Mouse (Mus musculus) left cerebral cortex, adult 2 months (tissue): ENCODE results near the gene Slc22a14. TPM values are rescaled to one million over a fixed set of nuclear protein-coding genes. Genes with fewer than 3 reads are reported as not detected.
"Not testable (repeated sequence)": the region's sequence is repeated elsewhere in the genome, so short reads cannot be mapped to it uniquely, and the experiment has no call there.

Source experiments
- DNase-seq, 2 experiments: peaks; one replicate each; pipeline ENCODE4 v3.0.0; 2021 to 2022; ENCODE audit warnings: low spot score in 2 of 2, mixed read lengths in 1 of 2; ENCODE audit errors: extremely low spot score in 1 of 2
- H3K27ac ChIP-seq: fragments of 200-600 bp; 2 replicates; pipeline ENCODE4 v1.8.1; 2022
- H3K4me3 ChIP-seq: fragments of 200-600 bp; 2 replicates; pipeline ENCODE4 v1.8.1; 2022
- CTCF ChIP-seq: fragments of 200-600 bp; IDR thresholded peaks from 2 replicates; pipeline ENCODE4 v1.8.1; 2022; ENCODE audit warnings: antibody characterized with exemption, mild to moderate bottlenecking, moderate library complexity
- intact Hi-C: fragments of 180-260 bp; cut with DNase I; formaldehyde crosslinking; loops from one replicate; pipeline ENCODE4 v1.15.1; 2025
- total RNA-seq, 2 experiments: library from RNA; stranded (reverse); gene quantifications; 2 replicates each; pipeline ENCODE4 v1.2.3; 2021

The Slc22a14 gene
- total RNA-seq, 2 experiments from 2014 or later, result not detected

DNA sequence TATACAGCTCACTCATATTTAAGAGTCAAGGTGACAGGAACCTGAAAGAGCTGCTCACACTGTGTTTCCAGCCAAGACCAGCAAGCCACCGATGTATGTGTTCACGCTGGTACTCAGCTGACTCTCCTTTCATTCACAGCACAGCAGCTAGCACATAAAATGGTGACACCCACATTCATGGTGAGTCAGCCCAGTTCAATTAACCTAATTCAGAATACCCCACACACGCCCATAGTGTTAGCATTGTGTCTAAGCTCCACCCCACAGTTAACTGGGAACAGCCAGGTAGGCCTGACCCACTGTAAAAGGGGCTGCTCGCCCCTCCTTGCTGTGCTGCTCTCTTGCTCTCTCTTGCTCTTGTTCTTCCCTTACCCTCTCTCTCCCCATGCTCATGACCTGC, 93.9 kb downstream of the Slc22a14 start:
- Histone ChIP-seq H3K4me3 (no peak overlapping the region), H3K27ac (no peak overlapping the region)
- intact Hi-C loops, result loop anchor here (10.0 kb wide), 1 partner anchor 163 kb away; no protein-coding TSS in a partner anchor
- no peak for DNase-seq
- no peak for TF ChIP-seq CTCF

DNA sequence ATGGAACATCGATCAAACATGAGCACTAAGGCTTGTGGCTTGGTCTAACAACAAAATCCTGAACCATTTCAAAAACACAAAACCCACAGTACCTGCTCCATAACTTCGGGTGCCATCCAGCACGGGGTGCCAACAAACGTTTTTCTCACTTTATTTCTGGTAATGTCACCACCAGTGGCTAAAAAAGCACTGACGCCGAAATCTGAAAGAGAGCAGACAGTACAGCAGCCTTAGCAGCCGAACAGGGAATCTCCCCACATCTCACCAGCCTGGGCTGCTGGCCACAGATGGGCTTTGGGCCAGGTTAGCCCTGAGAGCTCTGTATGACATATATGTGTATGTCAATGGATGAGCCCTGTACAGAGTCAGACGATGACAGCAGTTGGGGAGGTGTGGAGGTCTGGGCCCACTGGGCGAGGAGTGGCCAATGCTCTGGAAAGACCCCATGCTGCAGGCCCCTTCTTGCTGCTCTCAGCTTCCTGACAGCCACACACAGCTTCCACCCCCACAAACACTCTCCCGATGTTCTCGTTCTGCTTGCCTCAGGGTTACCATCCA, 96.7 kb downstream of the Slc22a14 start:
- Histone ChIP-seq H3K4me3 (no peak overlapping the region), H3K27ac (peak overlapping the region; percentile 34)
- no peak for DNase-seq
- no peak for TF ChIP-seq CTCF
- intact Hi-C loops, result no loop called here

GRCm38 (mm10) chr9:119268120-119268519, 97.2 kb downstream of the Slc22a14 start:
- DNase-seq, result no peak
- Histone ChIP-seq H3K27ac (peak overlapping the region; percentile 34; the same call in 1 of the 2 replicates), H3K4me3 (no peak overlapping the region)
- intact Hi-C loops, result no loop called here
- no peak for TF ChIP-seq CTCF

- H3K27ac ChIP-seq, intact Hi-C loops, DNase-seq, H3K4me3 ChIP-seq: not testable (repeated sequence)
Observed at GRCm38 (mm10) chr9:119266121-119266395, 99.3 kb downstream of the Slc22a14 start.

DNA sequence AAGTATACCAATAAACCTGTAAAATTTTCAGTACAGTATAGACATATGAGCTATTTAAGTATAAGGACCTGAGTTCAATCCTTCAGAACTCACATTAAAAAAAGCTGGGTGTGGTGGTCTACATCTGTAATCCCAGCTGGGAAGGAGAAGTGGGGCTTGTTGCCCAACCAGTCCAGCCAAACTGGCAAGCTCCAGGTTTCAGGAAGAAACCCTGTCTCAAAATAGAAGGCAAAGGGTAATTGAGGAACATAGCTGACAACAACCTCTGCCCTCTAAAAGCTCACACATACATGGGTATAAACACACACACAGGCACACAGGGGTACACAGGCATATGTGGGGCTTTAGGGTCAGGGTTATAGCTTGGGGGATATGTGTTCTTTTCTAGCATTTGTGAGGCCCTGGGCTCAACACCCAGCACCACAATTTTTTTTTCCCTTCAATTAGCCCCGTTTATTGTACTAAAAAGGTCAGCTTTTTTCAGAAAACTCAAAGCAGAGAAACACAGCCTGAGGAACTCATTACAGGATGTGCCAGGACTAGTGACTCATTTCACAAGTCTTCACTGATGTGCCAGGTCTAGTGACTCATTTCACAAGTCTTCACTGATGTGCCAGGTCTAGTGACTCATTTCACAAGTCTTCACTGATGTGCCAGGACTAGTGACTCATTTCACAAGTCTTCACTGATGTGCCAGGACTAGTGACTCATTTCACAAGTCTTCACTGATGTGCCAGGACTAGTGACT, 99.8 kb downstream of the Slc22a14 start:
- H3K27ac ChIP-seq, intact Hi-C loops, DNase-seq, H3K4me3 ChIP-seq: not testable (repeated sequence)

DNA sequence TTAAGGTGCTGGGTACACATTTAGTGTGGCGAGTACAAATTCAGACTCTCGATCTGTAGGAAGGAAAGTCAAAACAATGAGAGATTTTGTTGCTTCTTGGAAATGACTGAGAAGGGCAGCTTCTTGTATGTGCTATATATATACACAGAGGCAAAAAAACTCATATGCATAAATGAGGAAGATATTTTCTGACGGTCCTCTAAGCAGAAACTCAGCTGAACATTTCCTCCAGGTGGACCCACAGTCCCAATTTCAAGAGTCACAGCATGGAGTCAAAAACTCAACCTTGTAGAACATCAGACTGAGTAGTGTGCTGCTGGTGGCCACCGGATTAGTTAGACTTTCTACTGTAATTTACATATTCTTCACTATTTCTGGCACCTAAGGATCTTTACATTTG, 102.3 kb downstream of the Slc22a14 start:
- TF ChIP-seq CTCF, result no peak
- H3K27ac ChIP-seq, result no peak overlapping the region
- intact Hi-C loops, result no loop called here
- DNase-seq, result no peak
- H3K4me3 ChIP-seq, result no peak overlapping the region

GRCm38 (mm10) chr9:119260825-119261224, 104.5 kb downstream of the Slc22a14 start:
- DNase-seq, result no peak
- H3K4me3 ChIP-seq, result no peak overlapping the region
- TF ChIP-seq CTCF, result no peak
- H3K27ac ChIP-seq, result no peak overlapping the region
- intact Hi-C loops, result no loop called here

GRCm38 (mm10) chr9:119258785-119259184, 106.6 kb downstream of the Slc22a14 start:
- Histone ChIP-seq H3K27ac (no peak overlapping the region), H3K4me3 (no peak overlapping the region)
- intact Hi-C loops, result no loop called here
- no peak for DNase-seq
- TF ChIP-seq CTCF, result no peak

GRCm38 (mm10) chr9:119258128-119258527, 107.2 kb downstream of the Slc22a14 start:
- intact Hi-C loops, result no loop called here
- no peak for DNase-seq
- TF ChIP-seq CTCF, result no peak
- no peak overlapping the region for H3K27ac ChIP-seq
- no peak overlapping the region for H3K4me3 ChIP-seq

- Histone ChIP-seq H3K4me3 (no peak overlapping the region), H3K27ac (no peak overlapping the region)
- intact Hi-C loops, result no loop called here
- no peak for TF ChIP-seq CTCF
- no peak for DNase-seq
Observed at GRCm38 (mm10) chr9:119256161-119256560, 109.2 kb downstream of the Slc22a14 start.

- no peak for TF ChIP-seq CTCF
- DNase-seq, result no peak
- Histone ChIP-seq H3K27ac (no peak overlapping the region), H3K4me3 (no peak overlapping the region)
- intact Hi-C loops, result no loop called here
Observed at GRCm38 (mm10) chr9:119255096-119255495, 110.3 kb downstream of the Slc22a14 start.

DNA sequence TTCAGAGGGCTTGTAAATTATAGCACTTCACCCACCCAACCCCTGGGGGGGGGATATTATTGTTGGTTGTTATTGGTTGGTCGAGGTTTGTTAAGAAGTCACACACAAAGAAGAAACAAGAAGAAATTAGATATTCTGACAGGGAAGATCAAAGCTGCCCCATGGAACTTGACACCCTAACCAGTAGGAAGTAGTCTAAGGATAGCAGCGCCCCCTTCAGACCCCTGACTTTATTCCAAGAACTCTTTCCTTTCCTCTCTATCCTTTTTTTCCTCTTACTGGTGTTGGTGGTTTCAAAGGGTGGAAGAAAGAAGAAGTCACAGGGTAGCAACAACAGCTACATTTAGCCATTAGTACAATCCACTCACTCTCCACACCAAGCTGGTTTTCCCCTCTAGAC, 111.2 kb downstream of the Slc22a14 start:
- DNase-seq, result no peak
- no peak overlapping the region for H3K27ac ChIP-seq
- intact Hi-C loops, result no loop called here
- TF ChIP-seq CTCF, result no peak
- H3K4me3 ChIP-seq, result no peak overlapping the region

GRCm38 (mm10) chr9:119247996-119248395, 117.4 kb downstream of the Slc22a14 start:
- TF ChIP-seq CTCF, result no peak
- intact Hi-C loops, result no loop called here
- no peak for DNase-seq
- no peak overlapping the region for H3K4me3 ChIP-seq
- no peak overlapping the region for H3K27ac ChIP-seq
